Mouse (Mus musculus) induced T-regulatory cell, adult 2 months (primary cell): ENCODE measurements around the gene Krt4.

Source experiments
- DNase-seq: peaks from one replicate; pipeline ENCODE4 v3.0.0-alpha.2; 2012; ENCODE audit warnings: low read depth

Gene Krt4

GRCm38 (mm10) chr15:101892820-101893219 lies 31.7 kb downstream of the Krt4 start, which contains the start of gene Krt76:
Gene Krt76 (minus strand): TSS chr15:101892920.
- DNase-seq, result no peak

- DNase-seq, result no peak
These were observed 44.8 kb downstream of the Krt4 start for GRCm38 (mm10) chr15:101879776-101880175.

GRCm38 (mm10) chr15:101878041-101878440 lies 46.5 kb downstream of the Krt4 start:
- DNase-seq, result no peak

GRCm38 (mm10) chr15:101874383-101874782 lies 50.2 kb downstream of the Krt4 start:
- no peak for DNase-seq

GRCm38 (mm10) chr15:101873231-101873630 lies 51.3 kb downstream of the Krt4 start:
- DNase-seq, result no peak

GRCm38 (mm10) chr15:101869431-101869830 lies 55.1 kb downstream of the Krt4 start, which contains the start of gene Krt77:
Gene Krt77 (minus strand): TSS chr15:101869705.
- no peak for DNase-seq
